Mouse (Mus musculus): ENCODE results near the gene M1ap.
A peak's percentile ranks its signal among the peaks of the same experiment; 100 is the strongest.

Gene M1ap

GRCm38 (mm10) chr6:82939167-82939912 lies 7.4 kb upstream of the M1ap start, which contains the start of gene Sema4f:
Sema4f (minus strand) TSS chr6:82939769.
- peak; percentile 77 for DNase-seq (ENCODE audit: low spot score)

DNA sequence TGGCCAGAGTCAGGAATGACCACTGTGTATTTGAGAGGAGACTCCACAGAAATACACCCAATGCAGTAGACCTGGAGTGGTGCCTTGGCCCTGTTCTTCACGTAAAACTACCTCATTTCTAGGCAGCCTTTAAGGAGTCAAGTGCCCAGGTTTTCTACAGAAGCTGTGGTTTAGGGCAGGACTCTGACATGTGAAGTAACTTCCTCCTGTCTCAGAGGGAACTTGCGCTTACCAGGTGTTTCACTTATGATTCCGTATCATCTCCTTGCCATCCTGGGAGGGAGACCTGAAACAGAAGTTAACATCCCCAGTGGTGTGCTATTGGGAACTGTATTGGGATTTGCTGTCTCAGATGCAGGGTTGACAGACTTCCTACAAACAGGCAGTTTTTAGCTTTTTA lies 5.9 kb upstream of the M1ap start:
- DNase-seq (ENCODE audit: low spot score) = peak; percentile 50

- DNase-seq (ENCODE audit: low spot score) = peak; percentile 44
These were observed 952 bp upstream of the M1ap start for GRCm38 (mm10) chr6:82945750-82946149.

DNA sequence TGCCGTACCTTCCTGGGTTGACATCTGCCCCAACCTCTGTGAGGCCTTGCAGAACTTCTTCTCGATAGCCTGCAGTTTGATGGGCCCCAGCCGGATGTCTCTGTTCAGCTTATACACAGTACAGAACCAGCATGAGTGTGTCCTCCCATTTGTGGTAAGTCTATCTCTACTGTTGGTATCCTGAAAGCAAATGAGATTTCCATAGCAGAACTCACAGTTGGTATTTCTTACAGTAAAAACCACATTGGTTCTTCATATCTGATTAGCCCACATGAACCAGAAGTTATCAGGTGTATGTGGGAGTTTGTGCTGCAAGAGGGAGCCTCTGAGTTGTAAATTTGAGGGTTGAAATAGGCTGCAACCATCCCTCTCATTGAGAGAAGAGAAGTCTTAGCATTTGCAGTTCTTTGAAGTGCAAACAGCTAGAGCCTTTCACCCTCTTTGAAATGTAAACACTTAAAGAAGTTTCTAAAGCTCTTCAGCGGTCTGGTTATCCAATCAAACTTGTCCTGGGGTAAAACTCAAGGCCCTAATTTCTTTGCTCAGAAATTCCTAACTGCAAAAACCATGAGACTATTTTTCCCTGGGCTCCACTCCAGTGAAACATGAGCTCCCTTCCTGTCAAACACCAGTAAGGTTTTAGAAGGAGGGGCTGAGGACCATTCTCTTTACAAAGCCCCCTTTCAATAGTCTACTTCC lies 10.0 kb downstream of the M1ap start:
- peak; percentile 28 for DNase-seq (ENCODE audit: low spot score)

- no peak for DNase-seq (ENCODE audit: low spot score)
These were observed 15.0 kb downstream of the M1ap start for GRCm38 (mm10) chr6:82961664-82962063.

GRCm38 (mm10) chr6:82969249-82970084 lies 22.8 kb downstream of the M1ap start:
- no peak for DNase-seq (ENCODE audit: low spot score)

DNA sequence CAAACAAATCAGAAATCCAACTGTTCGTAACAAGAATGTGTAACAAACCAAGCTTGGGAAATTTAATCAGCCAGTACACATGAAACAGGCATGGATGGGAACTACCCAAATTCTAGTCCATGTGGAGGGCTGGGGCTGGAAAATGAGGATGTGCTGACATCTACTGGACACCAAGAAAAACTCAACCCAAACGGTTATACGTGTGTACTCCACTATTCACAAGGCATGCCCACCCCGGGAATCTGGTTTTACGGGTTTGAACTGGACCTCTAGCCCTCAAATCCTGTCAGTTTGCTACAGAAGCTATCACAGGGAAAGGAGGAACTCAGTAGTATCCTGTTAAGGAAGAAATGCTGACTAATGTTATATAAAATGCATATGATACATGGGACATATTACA lies 24.3 kb downstream of the M1ap start:
- DNase-seq (ENCODE audit: low spot score) = peak; percentile 66

GRCm38 (mm10) chr6:82987411-82987971 lies 40.8 kb downstream of the M1ap start:
- DNase-seq (ENCODE audit: low spot score) = no peak

GRCm38 (mm10) chr6:82993696-82994095 lies 47.0 kb downstream of the M1ap start:
- no peak for DNase-seq (ENCODE audit: low spot score)

- no peak for DNase-seq (ENCODE audit: low spot score)
These were observed 47.7 kb downstream of the M1ap start for GRCm38 (mm10) chr6:82994372-82994771.

- peak; percentile 91 for DNase-seq (ENCODE audit: low spot score)
These were observed 50.1 kb downstream of the M1ap start for GRCm38 (mm10) chr6:82996740-82997315.

- no peak for DNase-seq (ENCODE audit: low spot score)
These were observed 50.9 kb downstream of the M1ap start for GRCm38 (mm10) chr6:82997511-82998102.

DNA sequence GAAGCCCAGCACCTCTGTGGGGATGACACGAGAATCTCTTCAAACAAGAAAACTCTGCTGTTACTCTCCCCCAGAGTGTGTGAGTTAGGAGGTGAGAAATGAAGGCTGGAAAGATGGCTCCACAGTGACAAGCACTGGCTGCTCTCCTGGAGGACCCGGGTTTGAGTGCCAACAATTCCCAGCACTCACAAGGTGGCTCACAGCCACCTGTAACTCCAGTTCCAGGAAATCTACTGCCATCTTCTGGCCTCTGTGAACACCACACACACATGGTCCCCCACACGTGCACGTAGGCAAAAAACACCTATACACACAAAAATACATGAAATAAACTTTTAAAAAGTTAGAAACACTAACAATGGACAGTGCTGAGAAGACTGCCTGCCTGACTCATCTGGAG lies 51.6 kb downstream of the M1ap start:
- DNase-seq (ENCODE audit: low spot score) = no peak

DNA sequence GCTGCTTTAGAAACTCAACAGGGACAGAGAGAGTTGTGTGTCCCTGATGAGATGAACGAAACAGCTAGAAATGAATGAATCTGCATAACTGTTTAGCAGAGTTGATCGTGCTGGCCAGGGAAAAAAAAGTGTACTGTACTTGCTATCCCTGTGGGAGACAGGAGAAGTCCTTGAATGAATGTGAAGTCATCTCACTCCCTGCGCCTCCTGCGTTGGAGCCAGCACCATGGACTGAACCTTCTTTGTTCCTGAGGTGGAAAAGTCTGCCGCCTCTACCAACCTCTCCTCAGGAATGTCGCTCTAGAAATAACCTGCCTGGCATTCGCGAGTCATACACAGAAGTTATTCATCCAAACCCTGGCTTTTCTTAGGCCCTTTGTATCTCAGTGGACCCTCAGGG lies 53.3 kb downstream of the M1ap start:
- DNase-seq (ENCODE audit: low spot score) = no peak

GRCm38 (mm10) chr6:83003082-83003481 lies 56.4 kb downstream of the M1ap start:
- DNase-seq (ENCODE audit: low spot score) = no peak

DNA sequence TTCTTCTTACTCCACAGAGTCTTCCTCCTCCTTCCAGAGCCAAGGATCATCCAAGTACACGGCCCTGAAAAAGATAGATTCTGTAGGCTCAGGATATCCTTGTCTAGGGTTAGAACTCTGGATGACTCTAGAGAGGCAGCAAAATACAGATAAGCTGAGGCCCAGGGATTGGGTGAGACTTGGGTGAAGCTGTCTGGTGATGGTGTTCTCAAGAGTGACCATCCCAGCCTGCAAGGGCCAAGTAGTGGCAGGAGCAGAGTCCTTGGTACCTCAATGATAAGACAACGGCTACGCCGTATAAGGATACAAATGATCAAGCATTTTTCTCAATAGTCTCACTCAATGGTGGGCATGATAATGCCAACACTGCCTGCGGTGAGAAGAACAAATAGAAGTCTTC lies 57.1 kb downstream of the M1ap start:
- no peak for DNase-seq (ENCODE audit: low spot score)

GRCm38 (mm10) chr6:83004309-83004708 lies 57.6 kb downstream of the M1ap start:
- no peak for DNase-seq (ENCODE audit: low spot score)

DNA sequence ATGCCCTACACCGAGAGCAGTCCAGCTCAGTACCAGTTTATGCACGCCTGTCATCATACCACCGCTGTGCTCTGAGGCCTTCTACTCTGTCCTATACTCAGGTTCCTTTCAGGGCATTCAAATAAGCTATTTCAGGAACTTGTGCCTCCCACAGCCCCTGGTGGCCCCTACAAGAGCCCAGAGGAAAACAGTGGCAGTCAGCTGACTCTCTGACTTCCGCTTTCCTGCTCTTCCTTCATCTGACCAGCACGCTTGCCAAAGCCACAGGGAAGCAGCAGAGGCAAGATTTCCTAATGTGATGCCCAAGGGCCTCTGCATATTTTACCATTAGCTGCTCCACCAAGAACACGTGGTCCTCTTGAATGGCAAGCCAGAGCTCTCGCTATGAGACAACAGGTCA lies 58.2 kb downstream of the M1ap start:
- no peak for DNase-seq (ENCODE audit: low spot score)

DNA sequence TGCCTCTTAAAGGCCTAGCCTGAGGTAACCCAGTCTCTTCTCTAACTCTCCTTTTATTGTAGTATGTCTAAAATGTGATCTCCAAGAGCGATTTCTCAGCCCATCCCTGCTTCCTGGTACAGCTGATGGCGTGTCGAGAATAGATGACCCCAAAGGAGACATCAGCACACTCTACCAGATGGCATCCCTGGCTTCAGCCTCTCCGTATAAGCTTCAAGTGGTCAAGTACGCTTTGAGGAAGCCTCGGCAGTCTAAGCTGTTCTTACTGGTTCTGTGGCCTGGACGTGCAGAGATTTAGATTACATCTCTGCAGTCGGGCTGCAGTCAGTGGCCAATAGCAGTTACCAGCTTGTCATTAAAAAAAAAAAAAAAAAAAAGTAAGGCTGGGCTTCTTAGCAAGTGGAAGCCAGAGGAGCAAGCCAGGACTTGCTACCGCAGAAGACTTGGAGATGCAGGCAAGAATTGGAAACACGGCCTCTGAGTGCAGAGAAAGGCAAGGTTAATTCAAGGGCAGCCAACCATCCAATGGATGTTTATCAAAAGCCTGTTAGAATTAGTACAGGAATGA lies 58.8 kb downstream of the M1ap start:
- no peak for DNase-seq (ENCODE audit: low spot score)

DNA sequence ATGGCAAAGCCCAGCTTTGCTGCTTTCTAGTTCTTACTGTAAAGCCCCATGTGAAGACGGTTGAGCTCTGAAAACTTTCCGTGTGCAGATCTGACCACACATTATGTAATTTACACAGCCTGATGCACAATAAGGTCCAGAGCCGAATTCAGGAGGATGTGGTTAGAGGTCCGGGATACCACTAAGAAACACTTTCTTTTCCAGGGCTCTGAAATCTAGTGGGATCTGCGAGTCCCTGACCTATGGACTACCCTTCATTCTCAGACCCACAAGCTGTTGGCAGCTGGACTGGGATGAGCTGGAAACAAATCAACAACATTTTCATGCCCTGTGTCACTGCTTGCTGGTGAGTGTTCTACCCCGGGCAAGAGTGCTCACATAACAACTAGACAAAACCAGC lies 59.4 kb downstream of the M1ap start:
- DNase-seq (ENCODE audit: low spot score) = no peak

DNA sequence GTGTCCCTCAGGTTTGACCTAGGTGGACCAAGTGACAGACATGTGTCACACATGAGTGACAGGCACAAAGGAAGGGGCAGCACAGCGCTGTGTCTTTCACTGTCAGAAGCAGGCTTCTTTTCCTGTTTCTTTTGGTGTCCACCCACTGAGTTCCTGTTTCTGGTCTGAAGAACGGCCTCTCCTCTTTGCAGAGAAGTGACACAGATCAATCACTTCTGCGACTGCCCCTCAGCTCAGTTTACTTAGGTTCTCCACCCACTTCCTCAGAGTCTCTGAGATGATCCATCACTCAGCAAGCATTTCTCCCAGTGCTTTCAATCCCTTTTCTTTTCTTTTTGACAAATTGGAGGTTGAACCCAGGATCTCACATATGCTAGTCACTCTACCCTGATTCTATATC lies 62.0 kb downstream of the M1ap start:
- DNase-seq (ENCODE audit: low spot score) = no peak
